Mouse (Mus musculus): ENCODE measurements around the gene Adamts9. TPM values are rescaled to one million over a fixed set of nuclear protein-coding genes. Genes with fewer than 3 reads are reported as not detected.

Gene Adamts9
- total RNA-seq (2014; rRNA removed), result 1.9 and 2.1 TPM in 2 replicates
- 0.43 and 0.60 TPM in 2 replicates for polyA plus RNA-seq (2012; rRNA removed)

DNA sequence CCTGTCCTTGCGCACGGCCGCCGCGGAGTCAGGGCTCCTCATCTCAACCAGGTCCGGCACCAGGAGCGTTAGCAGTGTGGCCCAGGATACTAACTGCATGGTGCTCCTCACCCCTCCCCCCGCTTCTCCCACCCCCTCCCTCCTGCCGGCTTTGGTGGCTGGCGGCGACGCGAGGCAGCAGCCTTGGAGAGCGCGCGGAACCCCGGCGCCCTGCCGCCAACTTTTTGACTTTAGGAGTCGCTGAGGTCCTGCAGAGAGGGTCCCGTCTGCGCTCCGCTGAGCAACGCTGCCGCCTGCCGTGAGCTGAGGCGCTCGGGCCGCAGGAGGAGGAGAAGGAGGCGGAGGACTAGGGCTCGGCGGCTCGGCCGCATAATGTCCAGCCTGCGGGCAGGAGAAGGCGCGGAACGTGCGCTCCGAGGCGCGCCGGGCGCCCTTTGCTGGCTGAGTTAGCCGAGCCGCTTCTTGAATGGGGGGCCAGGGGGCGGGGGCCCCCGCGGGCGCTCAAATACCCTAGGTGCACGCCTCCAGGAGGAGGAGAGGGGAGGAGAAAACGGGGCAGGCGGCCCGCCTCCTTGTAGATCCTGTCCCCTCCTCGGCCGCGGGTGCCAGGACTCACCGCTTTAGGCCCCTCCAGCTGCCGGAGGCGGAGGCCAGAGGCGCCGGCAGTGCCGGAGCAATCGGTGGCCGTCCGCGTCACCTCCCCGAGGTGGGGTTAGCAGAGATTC lies at the start of gene Adamts9:
Gene Adamts9 (minus strand): TSS at position 436 of the 725 bp plus-strand sequence.
- Histone ChIP-seq H3K79me2 (ENCODE audit: control insufficient read depth, insufficient read depth, low read length) (no peaks in the 10 kb centered on the region), H3K4me3 (ENCODE audit: insufficient read depth, low read depth, low read length) (peak within 1 kb of the TSS; percentile 87), H3K9ac (ENCODE audit: low read depth, low read length) (peak within 1 kb of the TSS; percentile 77), H3K4me1 (ENCODE audit: control insufficient read depth, insufficient read depth, low read length) (no peaks in the 10 kb centered on the region), H3K27ac (replicated peaks; ENCODE audit: insufficient read depth, low read depth, low read length) (peak within 1 kb of the TSS; percentile 39), H3K27me3 (ENCODE audit: control insufficient read depth, insufficient read depth, low read length) (no peaks in the 10 kb centered on the region; the same call in 1 of the 2 replicates), H3K36me3 (ENCODE audit: control insufficient read depth, insufficient read depth, low read length) (no peaks in the 10 kb centered on the region)
- DNase-seq (ENCODE audit: extremely low read depth, low read depth, low spot score), result peak; percentile 16
- under 1% methylated on average over 65 of the region's 68 CpGs for WGBS
- TF ChIP-seq CTCF (IDR thresholded peaks at IDR 0.05; ENCODE audit: low read depth, low read length), result no peak
- TF ChIP-seq POLR2A (IDR thresholded peaks at IDR 0.05; ENCODE audit: extremely low read depth, insufficient read depth, low read length), result peak; percentile 53; the same call in 1 of the 2 replicates

DNA sequence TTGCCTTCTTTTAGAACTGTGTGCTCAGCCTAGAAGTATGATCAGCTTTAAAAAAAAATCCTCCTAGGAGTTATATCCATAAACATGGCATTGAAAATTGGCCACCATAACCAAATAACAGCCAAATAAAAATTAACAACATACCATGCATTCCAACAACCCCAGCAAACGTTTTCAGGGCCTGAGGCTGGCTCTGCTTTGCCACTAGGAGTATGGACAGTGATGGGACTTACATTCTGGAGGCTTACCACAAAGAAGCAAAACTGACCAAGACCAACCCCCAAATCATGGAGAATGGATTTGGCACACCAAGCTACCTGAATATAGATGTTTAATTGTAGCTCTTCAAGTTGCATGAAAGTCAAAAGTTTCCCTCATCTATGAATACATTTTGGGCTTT lies 48.3 kb upstream of the Adamts9 start:
- WGBS, result 23% methylated on average over 1 of the region's 1 CpGs
- no peaks in the 10 kb centered on the region for H3K79me2 ChIP-seq (ENCODE audit: control insufficient read depth, insufficient read depth, low read length)
- H3K36me3 ChIP-seq (ENCODE audit: control insufficient read depth, insufficient read depth, low read length), result no peaks in the 10 kb centered on the region
- no peak overlapping the region for H3K4me3 ChIP-seq (ENCODE audit: insufficient read depth, low read depth, low read length)
- no peak for DNase-seq (ENCODE audit: extremely low read depth, low read depth, low spot score)
- H3K9ac ChIP-seq (ENCODE audit: low read depth, low read length), result no peak overlapping the region
- H3K27me3 ChIP-seq (ENCODE audit: control insufficient read depth, insufficient read depth, low read length), result no peaks in the 10 kb centered on the region
- no peak for TF ChIP-seq POLR2A (IDR thresholded peaks at IDR 0.05; ENCODE audit: extremely low read depth, insufficient read depth, low read length)
- no peak for TF ChIP-seq CTCF (IDR thresholded peaks at IDR 0.05; ENCODE audit: low read depth, low read length)
- H3K4me1 ChIP-seq (ENCODE audit: control insufficient read depth, insufficient read depth, low read length), result no peaks in the 10 kb centered on the region
- no peak overlapping the region for H3K27ac ChIP-seq (replicated peaks; ENCODE audit: insufficient read depth, low read depth, low read length)

DNA sequence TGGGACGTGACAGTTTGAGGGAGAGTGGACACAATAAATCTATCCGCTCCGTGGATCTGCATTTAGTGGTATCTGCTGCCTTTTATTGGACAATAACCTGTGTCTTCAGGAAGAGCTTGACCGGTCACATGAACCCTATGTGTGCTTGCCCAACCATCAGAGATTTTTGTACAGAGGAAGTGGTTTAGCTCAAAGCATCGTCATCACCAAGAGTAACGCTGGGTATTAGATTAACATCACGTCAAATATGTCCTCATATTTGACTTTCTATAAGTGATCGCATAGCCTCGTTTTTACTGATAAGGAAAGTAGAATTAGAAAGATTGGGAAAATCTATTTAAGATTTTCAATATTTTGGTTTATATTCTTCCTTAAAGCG lies 45.3 kb upstream of the Adamts9 start:
- Histone ChIP-seq H3K36me3 (ENCODE audit: control insufficient read depth, insufficient read depth, low read length) (no peaks in the 10 kb centered on the region), H3K4me1 (ENCODE audit: control insufficient read depth, insufficient read depth, low read length) (no peaks in the 10 kb centered on the region), H3K79me2 (ENCODE audit: control insufficient read depth, insufficient read depth, low read length) (no peaks in the 10 kb centered on the region), H3K27me3 (ENCODE audit: control insufficient read depth, insufficient read depth, low read length) (no peaks in the 10 kb centered on the region), H3K4me3 (ENCODE audit: insufficient read depth, low read depth, low read length) (no peak overlapping the region), H3K9ac (ENCODE audit: low read depth, low read length) (no peak overlapping the region), H3K27ac (replicated peaks; ENCODE audit: insufficient read depth, low read depth, low read length) (no peak overlapping the region)
- 76% methylated on average over 10 of the region's 10 CpGs for WGBS
- DNase-seq (ENCODE audit: extremely low read depth, low read depth, low spot score), result no peak
- TF ChIP-seq POLR2A (IDR thresholded peaks at IDR 0.05; ENCODE audit: extremely low read depth, insufficient read depth, low read length), result no peak
- TF ChIP-seq CTCF (IDR thresholded peaks at IDR 0.05; ENCODE audit: low read depth, low read length), result no peak

DNA sequence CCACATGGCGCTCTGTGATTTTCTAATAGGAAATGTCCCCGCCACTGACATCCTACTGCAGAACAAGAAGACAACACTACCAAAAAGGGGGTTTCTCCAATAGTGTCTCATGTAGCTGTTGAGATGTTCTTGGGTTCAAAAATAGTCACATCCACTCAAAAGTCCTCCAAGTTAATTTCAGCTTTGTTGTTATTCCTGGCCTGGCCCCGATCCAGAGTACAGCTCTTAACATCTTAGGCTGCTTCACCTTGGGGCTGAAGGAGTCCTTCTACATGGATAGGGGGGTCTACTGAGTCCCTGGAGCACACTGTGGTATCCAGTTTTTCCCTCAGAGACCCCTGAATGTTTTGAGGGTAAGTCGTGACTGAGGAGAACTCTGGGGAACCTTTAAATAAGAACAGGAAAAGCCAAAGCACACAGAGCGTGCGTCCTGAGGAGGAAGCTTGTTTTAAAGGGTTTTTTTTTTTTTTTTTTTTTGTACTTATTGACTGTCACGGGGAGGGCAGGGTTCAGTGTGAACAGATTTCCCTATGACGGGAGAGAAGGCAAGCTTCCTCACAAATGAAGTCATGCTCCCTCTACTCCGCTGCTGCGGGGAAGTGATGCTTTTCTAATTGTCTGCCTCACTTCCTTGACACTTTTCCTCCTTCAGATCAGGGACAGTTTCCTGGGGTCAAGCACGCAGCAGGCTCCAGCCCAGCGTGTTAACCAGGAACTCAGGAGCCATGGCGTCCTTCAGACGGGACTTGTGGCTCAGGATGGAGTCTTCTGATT lies 44.7 kb upstream of the Adamts9 start:
- 60% methylated on average over 14 of the region's 14 CpGs for WGBS
- Histone ChIP-seq H3K27ac (replicated peaks; ENCODE audit: insufficient read depth, low read depth, low read length) (no peak overlapping the region), H3K79me2 (ENCODE audit: control insufficient read depth, insufficient read depth, low read length) (no peaks in the 10 kb centered on the region), H3K27me3 (ENCODE audit: control insufficient read depth, insufficient read depth, low read length) (no peaks in the 10 kb centered on the region), H3K4me1 (ENCODE audit: control insufficient read depth, insufficient read depth, low read length) (no peaks in the 10 kb centered on the region), H3K9ac (ENCODE audit: low read depth, low read length) (no peak overlapping the region), H3K36me3 (ENCODE audit: control insufficient read depth, insufficient read depth, low read length) (no peaks in the 10 kb centered on the region), H3K4me3 (ENCODE audit: insufficient read depth, low read depth, low read length) (no peak overlapping the region)
- DNase-seq (ENCODE audit: extremely low read depth, low read depth, low spot score), result peak; percentile 13
- TF ChIP-seq POLR2A (IDR thresholded peaks at IDR 0.05; ENCODE audit: extremely low read depth, insufficient read depth, low read length) (no peak), CTCF (IDR thresholded peaks at IDR 0.05; ENCODE audit: low read depth, low read length) (no peak)

DNA sequence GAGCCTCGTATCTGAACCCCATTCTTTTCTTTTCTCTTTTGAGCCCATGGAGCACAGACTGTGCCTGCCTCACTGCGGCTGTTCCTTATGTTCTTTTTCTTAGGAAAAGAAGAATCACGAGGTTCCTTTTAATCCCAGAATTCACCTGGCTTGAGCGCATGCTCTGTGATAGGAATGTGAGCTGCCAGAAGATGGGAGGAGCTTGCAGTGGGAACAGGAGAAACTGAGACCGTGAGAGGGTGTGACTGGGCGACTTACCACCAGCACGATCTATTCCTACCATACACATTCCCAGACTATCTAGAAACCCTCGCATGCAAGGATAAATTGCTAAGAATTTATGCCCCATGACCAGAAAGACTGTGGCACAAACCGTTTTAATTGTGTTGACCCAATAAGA lies 44.1 kb upstream of the Adamts9 start:
- 81% methylated on average over 9 of the region's 9 CpGs for WGBS
- no peak overlapping the region for H3K4me3 ChIP-seq (ENCODE audit: insufficient read depth, low read depth, low read length)
- no peak for TF ChIP-seq POLR2A (IDR thresholded peaks at IDR 0.05; ENCODE audit: extremely low read depth, insufficient read depth, low read length)
- no peak for TF ChIP-seq CTCF (IDR thresholded peaks at IDR 0.05; ENCODE audit: low read depth, low read length)

More for the DNA sequence above, 44.1 kb upstream of the Adamts9 start:
- no peak for DNase-seq (ENCODE audit: extremely low read depth, low read depth, low spot score)
- no peaks in the 10 kb centered on the region for H3K79me2 ChIP-seq (ENCODE audit: control insufficient read depth, insufficient read depth, low read length)
- H3K27me3 ChIP-seq (ENCODE audit: control insufficient read depth, insufficient read depth, low read length), result no peaks in the 10 kb centered on the region
- H3K27ac ChIP-seq (replicated peaks; ENCODE audit: insufficient read depth, low read depth, low read length), result no peak overlapping the region
- H3K4me1 ChIP-seq (ENCODE audit: control insufficient read depth, insufficient read depth, low read length), result no peaks in the 10 kb centered on the region
- no peaks in the 10 kb centered on the region for H3K36me3 ChIP-seq (ENCODE audit: control insufficient read depth, insufficient read depth, low read length)
- no peak overlapping the region for H3K9ac ChIP-seq (ENCODE audit: low read depth, low read length)
